Mouse (Mus musculus) liver, embryonic 14.5 days (tissue): ENCODE results near the gene Ldb1. TPM values are rescaled to one million over a fixed set of nuclear protein-coding genes. Genes with fewer than 3 reads are reported as not detected.

Experiments
- ATAC-seq: fragments of 200-750 bp; cut with Nextera tagmentation; 2 replicates; pipeline ENCODE4 v1.8.0; 2017; ENCODE audit warnings: moderate number of reproducible peaks, mild to moderate bottlenecking, moderate library complexity; ENCODE audit not compliant: insufficient read depth
- DNase-seq, 3 experiments: peaks; one replicate each; pipeline ENCODE4 v3.0.0-alpha.2; 2012 to 2013; ENCODE audit warnings: low read depth in 3 of 3, low spot score in 3 of 3
- H3K27ac ChIP-seq: fragments of 300-500 bp; sonication (generic); 2 replicates; pipeline ENCODE4 v1.5.1; 2014; ENCODE audit warnings: moderate library complexity, mild to moderate bottlenecking, control low read depth, inconsistent platforms
- H3K27me3 ChIP-seq: fragments of 300-500 bp; sonication (generic); 2 replicates; pipeline ENCODE4 v1.6.1; 2014; ENCODE audit warnings: mild to moderate bottlenecking, low read length, moderate library complexity; ENCODE audit not compliant: control insufficient read depth, insufficient read depth
- H3K36me3 ChIP-seq: fragments of 300-500 bp; sonication (generic); replicated peaks from 2 replicates; pipeline ENCODE4 v1.6.1; 2014; ENCODE audit warnings: low read depth; ENCODE audit not compliant: control insufficient read depth, insufficient read depth
- H3K4me1 ChIP-seq, 2 experiments: fragments of 200-500 bp in 1 of 2; fragments of 300-500 bp in 1 of 2; sonication (generic) in 1 of 2; replicated peaks; 2 replicates each; pipeline ENCODE4 v1.6.1; 2012 to 2014; ENCODE audit warnings: antibody characterized with exemption in 1 of 2, inconsistent platforms in 1 of 2, low read length in 1 of 2; ENCODE audit not compliant: control insufficient read depth in 2 of 2, insufficient read depth in 2 of 2
- H3K4me2 ChIP-seq: fragments of 300-500 bp; sonication (generic); 2 replicates; pipeline ENCODE4 v1.6.1; 2014; ENCODE audit warnings: low read depth, mild to moderate bottlenecking, control low read depth, moderate library complexity
- H3K4me3 ChIP-seq, 2 experiments: fragments of 200-500 bp in 1 of 2; fragments of 300-500 bp in 1 of 2; sonication (generic) in 1 of 2; 2 replicates each; pipeline ENCODE4 v1.5.1; 2012 to 2014; ENCODE audit warnings: low read depth in 2 of 2, low read length in 2 of 2, mild to moderate bottlenecking in 2 of 2, control low read depth in 1 of 2, inconsistent platforms in 1 of 2, moderate library complexity in 1 of 2; ENCODE audit not compliant: insufficient read depth in 1 of 2
- H3K9ac ChIP-seq: fragments of 300-500 bp; sonication (generic); replicated peaks from 2 replicates; pipeline ENCODE4 v1.6.1; 2014; ENCODE audit warnings: mild to moderate bottlenecking, control low read depth, moderate library complexity
- H3K9me3 ChIP-seq: fragments of 300-500 bp; sonication (generic); 2 replicates; pipeline ENCODE4 v1.6.1; 2016; ENCODE audit warnings: low read length, mixed read lengths; ENCODE audit not compliant: control insufficient read depth
- CTCF ChIP-seq: IDR thresholded peaks from 2 replicates; pipeline ENCODE4 v1.5.1; 2016; ENCODE audit warnings: antibody characterized with exemption, low read depth, control low read depth
- EP300 ChIP-seq: IDR thresholded peaks from 2 replicates; pipeline ENCODE4 v1.6.1; 2016; ENCODE audit warnings: antibody characterized with exemption, low read depth
- WGBS: fragments of 180-500 bp; shearing (Covaris S2); extraction: QIAGEN DNeasy Blood & Tissue Kit; methylation state at CpG from one replicate; pipeline ENCODE4 v1.1.7; 2014; ENCODE audit not compliant: insufficient replicate concordance; 5-methylcytosine and 5-hydroxymethylcytosine counted together
- polyA plus RNA-seq, 2 experiments: library from polyadenylated mRNA; depleted of rRNA in 1 of 2; stranded (reverse) in 1 of 2; unstranded in 1 of 2; fragments of >200 nt; fragmentation: Nextera tagmentation in 1 of 2; extraction: Ambion mirVana in 1 of 2; gene quantifications; 2 replicates each; pipeline versions ENCODE4 v1.2.1 to v1.2.3; 2012 to 2014

Ldb1 gene
- polyA plus RNA-seq, 2 experiments = 22.8 to 129 TPM

- Histone ChIP-seq H3K4me1 (peaks cover 20 to 21% of the 10 kb centered on the region in 2 experiments), H3K27me3 (no peaks in the 10 kb centered on the region), H3K4me3 (no peak overlapping the region), H3K4me2 (no peak overlapping the region), H3K9ac (no peak overlapping the region), H3K27ac (no peak overlapping the region), H3K36me3 (peaks cover 48% of the 10 kb centered on the region), H3K9me3 (no peaks in the 10 kb centered on the region)
- ATAC-seq (no peak), DNase-seq (no peak)
- TF ChIP-seq CTCF (no peak), EP300 (no peak)
- WGBS = 93% methylated on average over 11 of the region's 11 CpGs
These were observed 11.1 kb downstream of the Ldb1 start for GRCm38 (mm10) chr19:46033911-46034310.

DNA sequence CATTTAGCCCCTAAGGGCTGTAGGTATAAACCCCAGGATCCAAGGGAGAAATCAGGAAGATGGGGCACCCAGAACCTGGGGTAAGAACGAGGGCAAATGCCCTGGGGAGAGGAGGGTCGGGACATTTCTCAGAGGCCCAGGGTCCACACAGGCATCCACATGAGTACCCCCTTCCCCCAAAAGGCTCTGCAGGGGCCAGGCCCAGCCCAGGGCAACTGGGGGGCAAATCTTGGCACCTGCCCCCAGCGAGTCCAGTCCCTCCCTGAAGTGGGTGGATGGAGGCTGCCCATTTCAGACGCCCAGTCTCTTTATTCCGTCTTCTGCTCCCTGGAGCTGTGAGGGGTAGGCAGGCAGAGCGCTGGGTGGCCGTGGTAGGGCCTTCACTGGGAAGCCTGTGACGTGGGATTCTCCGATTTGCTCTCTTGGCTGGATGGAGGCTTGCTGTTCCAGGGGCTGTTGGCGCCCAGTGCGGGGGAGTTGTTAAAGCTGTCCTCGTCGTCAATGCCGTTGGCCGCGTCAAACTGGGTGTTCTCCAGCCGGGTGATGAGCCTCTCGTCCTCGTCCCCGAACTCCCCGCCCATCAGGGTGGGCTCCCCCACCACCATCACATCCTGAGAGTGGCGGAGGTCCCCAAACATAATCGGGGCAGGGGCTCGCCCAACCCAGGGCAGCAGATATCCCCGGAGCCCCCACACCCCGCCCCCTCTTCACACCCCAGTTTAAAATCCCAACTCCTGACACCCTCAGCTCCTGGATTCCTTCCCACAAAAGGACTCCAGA lies 12.1 kb downstream of the Ldb1 start:
- no peak for TF ChIP-seq CTCF
- TF ChIP-seq EP300 = no peak
- DNase-seq = no peak
- 86% methylated on average over 26 of the region's 26 CpGs for WGBS
- peaks cover 48% of the 10 kb centered on the region for H3K36me3 ChIP-seq
- H3K4me1 ChIP-seq = peaks cover 20% of the 10 kb centered on the region in 2 experiments
- H3K4me2 ChIP-seq = no peak overlapping the region
- H3K27ac ChIP-seq = no peak overlapping the region
- ATAC-seq = no peak
- no peak overlapping the region for H3K9ac ChIP-seq
- H3K4me3 ChIP-seq = no peak overlapping the region
- H3K9me3 ChIP-seq = no peaks in the 10 kb centered on the region
- H3K27me3 ChIP-seq = no peaks in the 10 kb centered on the region

- ATAC-seq = peak; percentile 31; the same call in 1 of the 2 replicates
- H3K27ac ChIP-seq = no peak overlapping the region
- H3K9me3 ChIP-seq = no peaks in the 10 kb centered on the region
- peaks cover 48% of the 10 kb centered on the region for H3K36me3 ChIP-seq
- no peak overlapping the region for H3K4me2 ChIP-seq
- DNase-seq = no peak
- H3K9ac ChIP-seq = no peak overlapping the region
- WGBS = 68% methylated on average over 9 of the region's 9 CpGs
- peaks cover 11 to 12% of the 10 kb centered on the region in 2 experiments for H3K4me1 ChIP-seq
- H3K27me3 ChIP-seq = no peaks in the 10 kb centered on the region
- TF ChIP-seq CTCF (no peak), EP300 (no peak)
- no peak overlapping the region for H3K4me3 ChIP-seq
These were observed 13.2 kb downstream of the Ldb1 start for GRCm38 (mm10) chr19:46031689-46032432.

GRCm38 (mm10) chr19:46030196-46030983 lies 14.6 kb downstream of the Ldb1 start:
- H3K36me3 ChIP-seq = peaks cover 34% of the 10 kb centered on the region
- no peak for TF ChIP-seq CTCF
- TF ChIP-seq EP300 = no peak
- H3K9me3 ChIP-seq = no peaks in the 10 kb centered on the region
- H3K9ac ChIP-seq = no peak overlapping the region
- WGBS = 80% methylated on average over 10 of the region's 10 CpGs
- no peak overlapping the region for H3K4me3 ChIP-seq
- no peak overlapping the region for H3K4me2 ChIP-seq
- H3K27me3 ChIP-seq = no peaks in the 10 kb centered on the region
- ATAC-seq = no peak
- H3K4me1 ChIP-seq = peaks cover 0 to 4% of the 10 kb centered on the region in 2 experiments; a peak in 3 of 4 replicates
- H3K27ac ChIP-seq = no peak overlapping the region
- no peak for DNase-seq
